Mouse (Mus musculus) ovary, adult 18-20 months (tissue): ENCODE results near the gene Cwf19l1.

Source experiments
- DNase-seq: peaks from one replicate; pipeline ENCODE4 v3.0.0; 2022; ENCODE audit warnings: low spot score, mixed read lengths

Gene Cwf19l1

DNA sequence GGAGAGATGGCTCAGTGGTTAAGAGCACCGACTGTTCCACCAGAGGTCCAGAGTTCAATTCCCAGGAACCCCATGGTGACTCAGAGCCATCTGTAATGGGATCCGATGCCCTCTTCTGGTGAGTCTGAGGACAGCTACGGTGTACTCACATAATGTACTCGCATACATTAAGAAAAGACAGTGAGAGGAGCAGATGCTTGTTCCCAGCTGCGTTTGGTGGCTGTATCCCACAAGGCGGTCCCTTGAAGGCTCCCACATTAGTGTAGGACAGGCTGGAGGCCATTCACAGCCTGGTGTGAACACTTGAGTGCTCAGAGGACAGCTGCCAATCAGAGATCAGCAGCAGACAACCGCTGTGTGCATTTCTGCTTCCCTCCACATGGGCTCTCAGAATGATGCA, 24.0 kb downstream of the Cwf19l1 start:
- DNase-seq = no peak

DNA sequence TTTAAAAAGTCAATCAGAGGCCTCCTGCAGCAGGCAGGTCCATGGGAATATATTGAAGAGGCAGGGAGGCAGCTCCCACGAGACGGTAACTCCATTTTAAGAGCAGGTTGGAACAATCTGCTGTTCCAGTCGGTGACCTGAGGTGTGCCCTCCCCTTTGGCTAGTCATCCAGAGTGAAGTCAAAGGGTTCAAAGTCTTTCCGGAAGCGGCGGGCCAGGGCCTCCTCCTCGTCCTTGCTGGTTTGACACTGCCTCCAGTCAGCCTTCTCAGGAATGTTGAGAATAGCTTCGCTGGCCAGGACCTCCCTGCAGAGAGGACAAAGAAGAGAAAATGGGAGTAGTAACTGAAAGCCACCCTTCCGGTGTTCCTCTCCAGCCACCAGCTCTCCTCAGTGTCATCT, 25.3 kb downstream of the Cwf19l1 start:
- DNase-seq = no peak

GRCm38 (mm10) chr19:44108996-44109395, 26.7 kb downstream of the Cwf19l1 start:
- peak; percentile 40 for DNase-seq

- DNase-seq = no peak
Observed at GRCm38 (mm10) chr19:44107661-44108521, 27.8 kb downstream of the Cwf19l1 start.

DNA sequence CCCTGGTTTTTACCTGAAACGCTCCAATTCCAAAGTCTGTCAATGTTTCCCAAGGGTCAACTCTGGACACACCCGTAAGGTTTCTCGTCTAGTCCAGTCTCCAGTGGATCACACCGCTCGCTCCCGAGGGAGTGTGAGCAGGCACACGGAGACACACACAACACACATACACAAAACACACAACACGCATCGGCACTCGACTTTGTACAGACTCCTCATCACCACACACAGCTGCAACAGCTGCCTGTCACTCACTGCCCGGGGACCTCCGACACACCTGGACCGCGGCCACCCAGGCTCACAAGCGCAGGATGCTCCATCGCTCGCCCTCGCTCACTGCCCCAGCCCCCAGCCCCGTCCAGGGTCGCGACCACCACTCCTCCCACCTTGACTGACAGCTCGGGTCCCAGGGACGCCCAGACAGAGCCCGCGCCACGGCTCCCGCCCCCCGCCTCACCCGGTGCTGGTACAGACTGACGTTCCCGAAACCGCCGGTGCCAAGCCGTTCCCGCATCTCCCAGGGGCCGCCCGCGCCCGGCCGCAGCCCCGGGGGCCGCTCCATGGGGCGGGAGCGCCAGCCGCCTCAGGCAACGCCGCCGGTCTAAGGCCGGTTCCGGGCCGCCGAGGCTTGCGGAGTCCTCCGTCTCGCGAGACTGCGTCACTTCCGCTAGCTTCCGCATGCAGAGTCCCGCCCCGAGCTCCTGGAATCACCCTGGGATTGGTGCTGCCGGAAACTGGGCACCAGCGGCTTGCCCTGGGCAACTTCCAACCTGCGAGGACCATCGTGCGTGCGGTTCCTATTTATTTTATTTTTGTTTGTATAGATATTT, 28.6 kb downstream of the Cwf19l1 start, which contains the start of gene Chuk:
Gene Chuk (minus strand): TSS at position 650 of the 830 bp plus-strand sequence.
- DNase-seq = peak; percentile 91

- DNase-seq = no peak
Observed at GRCm38 (mm10) chr19:44104393-44104792, 31.3 kb downstream of the Cwf19l1 start.

- no peak for DNase-seq
Observed at GRCm38 (mm10) chr19:44103001-44103400, 32.7 kb downstream of the Cwf19l1 start.

- DNase-seq = no peak
Observed at GRCm38 (mm10) chr19:44100840-44101239, 34.8 kb downstream of the Cwf19l1 start.

DNA sequence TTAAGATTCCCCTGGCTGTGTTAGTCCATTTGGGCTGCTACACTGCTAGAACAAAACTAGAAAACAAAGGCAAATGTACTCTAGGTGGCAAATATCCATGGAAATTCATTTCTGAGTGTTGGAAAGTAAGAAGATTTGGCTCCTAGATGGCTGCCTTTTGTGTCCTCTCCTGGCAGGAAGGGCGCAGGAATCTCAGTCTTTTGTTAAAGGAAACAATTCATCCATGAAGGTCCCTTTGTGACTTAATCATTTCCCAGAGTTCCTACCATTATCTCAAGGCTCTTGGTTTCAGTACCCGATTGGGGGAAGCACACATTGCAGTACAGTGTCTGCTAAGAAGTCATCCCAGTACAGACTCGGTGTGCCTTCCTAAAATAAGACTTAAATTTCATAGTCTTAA, 49.4 kb downstream of the Cwf19l1 start:
- no peak for DNase-seq

DNA sequence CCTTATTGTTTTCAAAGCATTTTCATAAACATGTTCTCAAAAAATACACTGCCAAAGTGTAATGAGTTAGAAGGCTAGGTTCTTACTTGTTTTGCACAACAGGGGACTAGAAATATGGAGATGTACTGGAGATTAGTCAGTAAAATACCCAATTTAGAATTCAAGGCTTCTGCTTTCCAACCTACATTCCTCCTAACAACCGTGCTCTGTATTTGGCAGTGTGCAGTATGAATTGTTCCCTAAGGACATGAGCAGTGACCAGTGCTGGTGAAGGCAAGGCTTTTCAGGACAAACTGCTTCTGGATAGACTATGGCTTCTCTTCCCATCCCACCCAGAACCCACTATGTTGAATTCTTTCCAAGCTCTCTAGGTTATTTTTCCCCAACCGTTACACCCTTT, 54.8 kb downstream of the Cwf19l1 start:
- no peak for DNase-seq

DNA sequence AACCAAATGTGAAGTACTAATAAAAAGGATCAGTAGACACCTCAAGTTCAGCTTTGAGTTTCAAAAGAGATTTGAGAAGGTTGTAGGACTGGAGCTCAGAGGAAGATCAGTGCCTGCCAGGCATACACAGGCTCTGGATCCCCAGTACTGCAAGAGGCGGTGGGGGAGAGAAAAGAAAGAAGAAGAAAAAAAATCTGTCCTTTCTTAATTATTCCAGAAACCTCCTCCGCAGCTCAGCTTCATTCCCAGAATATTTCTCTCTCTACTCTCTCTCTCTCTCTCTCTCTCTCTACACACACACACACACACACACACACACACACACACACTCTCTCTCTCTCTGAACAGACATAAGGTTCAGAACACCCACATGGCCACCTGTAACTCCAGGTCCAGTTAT, 55.7 kb downstream of the Cwf19l1 start:
- DNase-seq = no peak

DNA sequence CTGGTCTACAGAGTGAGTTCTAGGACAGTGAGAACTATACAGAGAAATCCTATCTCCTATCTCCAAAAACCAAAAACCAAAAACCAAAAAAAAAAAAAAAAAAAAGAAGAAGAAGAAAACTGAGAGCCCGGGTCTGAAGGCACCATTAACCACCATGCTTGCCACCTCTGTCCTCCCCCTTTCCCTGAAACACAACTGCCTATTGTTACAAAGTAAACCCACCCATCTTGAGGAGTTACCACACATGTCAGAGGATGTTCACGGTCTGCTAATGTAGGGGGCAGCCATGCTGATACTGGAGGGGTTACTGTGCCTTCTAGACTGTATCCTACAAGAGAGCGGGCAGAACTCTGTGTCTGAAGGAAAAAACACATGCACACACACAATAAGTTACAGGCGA, 58.7 kb downstream of the Cwf19l1 start:
- no peak for DNase-seq

DNA sequence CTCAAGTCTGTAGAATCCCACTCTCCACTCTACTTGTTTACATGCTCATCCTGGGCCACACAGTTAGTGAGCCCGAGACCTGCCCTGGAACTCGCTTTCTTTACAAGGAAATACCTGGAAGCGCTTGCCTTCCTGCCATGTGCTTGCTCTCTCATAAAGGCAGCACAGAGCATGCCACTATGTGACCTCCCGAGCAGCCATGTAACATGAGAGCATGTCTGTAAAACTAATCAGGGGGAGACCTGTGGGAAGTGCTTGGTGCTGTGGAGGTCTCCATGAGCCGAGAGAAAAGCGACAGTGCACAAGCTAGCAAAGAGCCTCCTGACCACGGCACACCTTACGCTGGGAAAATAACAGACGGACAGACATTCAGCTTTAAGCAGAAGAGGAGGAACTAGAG, 59.2 kb downstream of the Cwf19l1 start:
- DNase-seq = no peak

DNA sequence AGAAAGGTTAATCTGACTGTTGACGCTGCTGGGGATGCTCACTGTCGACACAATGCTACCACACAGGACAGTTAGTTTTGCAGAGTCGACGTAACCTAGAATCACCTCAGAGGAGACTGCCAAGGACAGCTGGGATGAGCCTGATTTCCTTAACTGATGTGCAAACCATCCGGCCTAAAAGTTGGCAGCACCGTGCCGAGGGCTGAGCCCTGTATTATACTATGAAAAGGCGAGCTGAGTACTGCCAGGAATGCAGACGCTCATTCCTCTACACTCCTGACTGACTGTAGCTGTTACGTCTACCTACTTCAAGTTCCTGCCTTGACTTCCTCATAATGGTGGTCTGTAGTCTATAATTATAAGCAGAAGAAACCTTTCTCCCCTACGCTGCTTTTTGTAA, 60.7 kb downstream of the Cwf19l1 start:
- DNase-seq = no peak

DNA sequence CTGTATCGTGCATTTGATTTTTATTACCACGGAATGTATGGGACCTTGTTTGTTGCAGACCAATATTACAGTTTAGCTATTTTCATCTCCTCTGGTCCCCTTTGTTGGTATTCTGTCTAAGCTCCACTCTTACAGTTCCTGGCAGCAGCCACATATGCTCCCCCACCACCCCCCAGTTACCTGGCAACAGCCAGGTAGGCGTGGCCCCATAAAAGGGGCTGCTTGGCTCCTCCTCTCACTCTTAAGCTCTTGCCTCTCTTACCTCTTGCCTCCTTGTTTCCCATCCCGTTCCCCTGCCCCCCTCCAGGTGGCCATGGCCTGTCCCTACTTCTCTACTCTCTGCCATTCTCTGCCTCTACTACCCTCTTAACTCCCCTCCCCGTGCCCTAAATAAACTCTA, 64.5 kb downstream of the Cwf19l1 start:
- DNase-seq = no peak

- DNase-seq = no peak
Observed at GRCm38 (mm10) chr19:44069914-44070232, 65.8 kb downstream of the Cwf19l1 start.

DNA sequence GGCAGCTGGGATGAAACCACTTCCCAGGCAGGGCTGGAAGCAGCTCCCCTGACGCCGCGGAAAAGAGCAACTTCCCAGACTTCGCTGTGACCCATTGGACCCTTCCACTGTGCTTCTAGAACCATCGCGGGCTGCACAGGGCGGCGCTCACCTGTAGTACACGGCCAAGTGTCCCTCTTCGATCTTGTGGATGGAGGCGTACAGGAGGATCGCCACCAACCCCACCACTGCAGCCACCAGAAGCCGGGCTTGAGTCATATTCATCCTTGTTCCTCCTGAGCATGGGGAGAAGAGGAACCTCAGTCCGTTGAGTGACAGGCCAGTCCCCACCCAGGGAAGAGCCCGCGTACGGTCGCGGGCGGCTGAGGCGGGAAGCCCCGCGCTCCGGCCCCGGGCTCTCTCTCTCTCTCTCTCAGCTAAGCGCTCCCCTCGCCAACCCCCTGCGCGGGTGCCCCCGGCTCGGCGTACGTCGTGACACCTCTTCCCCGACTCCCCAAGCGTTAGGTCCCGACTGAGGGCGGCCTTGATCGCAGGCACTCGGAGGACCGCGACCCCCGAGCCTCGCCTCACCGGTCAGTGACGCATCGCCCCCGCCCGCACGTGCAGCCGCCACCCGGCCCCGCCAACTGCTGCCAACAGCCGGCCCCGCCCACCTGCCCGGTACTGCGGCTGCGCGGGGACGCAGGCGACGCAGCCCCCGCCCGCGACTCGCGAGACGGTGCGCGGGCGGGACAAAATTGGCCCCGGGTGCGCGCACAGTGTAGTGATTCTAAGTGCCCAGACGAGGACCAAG, 66.4 kb downstream of the Cwf19l1 start, which contains the start of gene Erlin1:
Gene Erlin1 (minus strand): TSS at position 665 of the 793 bp plus-strand sequence.
- DNase-seq = peak; percentile 80

DNA sequence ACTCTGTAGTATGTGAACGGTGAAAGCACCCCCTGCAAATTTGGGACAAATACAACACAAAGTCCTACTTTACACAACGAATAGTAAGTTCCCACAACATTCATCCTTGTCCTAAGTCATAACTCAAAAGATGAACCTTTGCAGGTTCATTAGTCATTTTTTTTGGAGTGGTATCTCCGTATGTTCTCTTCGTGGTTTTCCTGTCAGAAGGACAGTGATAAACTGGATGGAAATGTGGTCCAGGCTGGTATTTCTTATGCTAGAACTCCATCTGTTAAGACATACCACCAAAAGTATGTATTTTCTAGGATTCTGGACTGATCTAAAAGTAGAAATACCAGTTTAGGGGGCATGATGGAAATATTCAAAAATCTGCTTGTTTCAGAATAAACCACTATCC, 67.4 kb downstream of the Cwf19l1 start:
- DNase-seq = no peak

GRCm38 (mm10) chr19:44067323-44068049, 68.2 kb downstream of the Cwf19l1 start:
- DNase-seq = no peak

DNA sequence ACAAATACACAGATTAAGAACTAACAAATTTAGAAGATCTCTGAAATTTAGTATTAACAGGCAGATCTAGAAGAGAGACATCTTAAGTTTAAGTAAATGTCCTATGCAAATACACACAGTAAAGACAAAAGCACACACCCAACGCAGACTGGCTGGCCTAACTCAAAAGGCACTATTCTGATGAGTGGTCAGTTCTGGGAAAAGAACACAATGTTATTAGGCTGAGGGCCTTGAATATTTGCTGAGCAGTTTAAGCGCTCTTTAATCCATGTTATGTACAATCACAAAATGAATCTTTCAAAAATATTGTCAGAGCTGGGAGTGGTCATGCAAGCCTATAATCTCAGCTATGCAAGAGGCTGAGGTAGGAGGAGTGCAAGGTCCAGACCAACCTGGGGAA, 70.9 kb downstream of the Cwf19l1 start:
- no peak for DNase-seq

- DNase-seq = no peak
Observed at GRCm38 (mm10) chr19:44063773-44064172, 71.9 kb downstream of the Cwf19l1 start.

GRCm38 (mm10) chr19:44060226-44060625, 75.5 kb downstream of the Cwf19l1 start:
- no peak for DNase-seq
